Mouse (Mus musculus): ENCODE measurements at regions not wholly inside any gene's neighbourhood (a gene's known extent, or its start where the extent isn't known, plus 50 kb on each side); places are given as distances from the start of the nearest gene placed in this dataset.

DNA sequence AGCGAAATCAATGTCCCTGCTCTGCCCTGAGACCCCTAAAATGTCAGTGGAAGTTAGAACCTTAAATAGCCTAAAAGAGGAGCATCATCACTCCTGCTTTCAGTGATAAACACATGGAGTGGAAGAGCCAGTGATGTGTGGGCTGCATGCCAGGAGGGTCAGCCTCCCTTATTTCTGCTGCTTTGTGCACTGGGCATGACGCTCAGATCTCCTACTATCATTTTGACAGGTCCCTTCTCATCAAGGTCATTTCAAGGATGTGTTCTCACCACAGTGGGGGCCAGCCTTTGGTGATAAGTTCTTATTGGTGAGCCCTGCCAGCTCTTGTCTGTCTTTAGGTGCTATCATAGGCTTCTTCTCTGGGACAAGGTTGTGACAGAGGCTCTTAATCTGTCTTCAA, 215.5 kb upstream of the Dynlrb2 start:
- Histone ChIP-seq H3K4me1 (ENCODE audit: control insufficient read depth, insufficient read depth, low read depth, low read length) (no peaks in the 10 kb centered on the region), H3K27ac (ENCODE audit: low read depth, low read length) (no peak overlapping the region), H3K9ac (ENCODE audit: low read depth, low read length) (no peak overlapping the region), H3K4me2 (ENCODE audit: low read length) (no peak overlapping the region), H3K36me3 (ENCODE audit: control insufficient read depth, insufficient read depth, low read length) (no peaks in the 10 kb centered on the region), H3K4me3 (ENCODE audit: low read length) (no peak overlapping the region), H3K27me3 (replicated peaks; ENCODE audit: control insufficient read depth, insufficient read depth, low read length) (no peaks in the 10 kb centered on the region), H3K9me3 (ENCODE audit: control insufficient read depth, low read length) (no peaks in the 10 kb centered on the region)
- WGBS: 87% methylated on average over 2 of the region's 2 CpGs
- ATAC-seq: no peak

DNA sequence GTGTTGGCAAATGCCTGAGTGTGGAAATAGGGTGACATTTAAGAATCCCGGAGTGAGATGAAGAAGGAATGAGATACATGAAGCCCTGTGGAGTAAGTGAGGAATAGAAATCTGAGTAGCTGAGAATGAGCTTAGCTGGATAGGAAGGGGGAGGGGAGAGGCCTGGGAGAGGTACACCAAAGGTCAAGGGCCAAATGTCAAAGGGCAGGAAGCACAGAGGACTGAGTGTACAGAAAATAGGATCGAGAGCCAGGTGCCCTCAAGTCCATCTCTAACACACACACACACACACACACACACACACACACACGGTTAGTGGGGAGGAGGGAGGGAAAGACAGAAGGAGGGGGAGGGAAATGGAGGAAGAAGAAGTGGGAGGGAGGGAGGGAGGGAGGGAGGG, 220.8 kb upstream of the Dynlrb2 start:
- 48% methylated on average over 2 of the region's 3 CpGs for WGBS
- Histone ChIP-seq H3K27me3 (replicated peaks; ENCODE audit: control insufficient read depth, insufficient read depth, low read length) (no peaks in the 10 kb centered on the region), H3K9me3 (ENCODE audit: control insufficient read depth, low read length) (no peaks in the 10 kb centered on the region), H3K4me3 (ENCODE audit: low read length) (no peak overlapping the region), H3K9ac (ENCODE audit: low read depth, low read length) (no peak overlapping the region), H3K4me2 (ENCODE audit: low read length) (no peak overlapping the region), H3K27ac (ENCODE audit: low read depth, low read length) (no peak overlapping the region), H3K36me3 (ENCODE audit: control insufficient read depth, insufficient read depth, low read length) (no peaks in the 10 kb centered on the region), H3K4me1 (ENCODE audit: control insufficient read depth, insufficient read depth, low read depth, low read length) (no peaks in the 10 kb centered on the region)
- no peak for ATAC-seq

DNA sequence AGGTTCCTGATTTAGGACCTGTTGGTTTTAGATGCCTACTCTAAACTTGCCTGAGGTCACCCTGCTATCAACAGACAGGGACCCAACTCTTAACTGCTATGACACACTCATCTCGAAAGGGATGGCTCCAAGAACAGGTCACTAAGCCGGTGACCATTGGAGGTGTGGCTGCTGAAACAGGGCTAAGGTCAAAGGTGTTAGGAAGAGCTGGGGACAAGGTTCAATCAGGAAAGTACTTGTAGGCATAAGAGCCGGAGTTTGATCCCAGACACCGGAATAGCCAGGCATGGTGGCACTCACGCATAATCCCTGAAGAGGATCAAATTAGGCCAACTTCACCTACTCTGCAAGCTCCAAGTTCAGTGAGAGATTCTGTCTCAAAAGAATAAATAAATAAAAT, 222.4 kb upstream of the Dynlrb2 start:
- Histone ChIP-seq H3K27me3 (replicated peaks; ENCODE audit: control insufficient read depth, insufficient read depth, low read length) (no peaks in the 10 kb centered on the region), H3K4me2 (ENCODE audit: low read length) (no peak overlapping the region), H3K36me3 (ENCODE audit: control insufficient read depth, insufficient read depth, low read length) (no peaks in the 10 kb centered on the region), H3K9me3 (ENCODE audit: control insufficient read depth, low read length) (no peaks in the 10 kb centered on the region), H3K27ac (ENCODE audit: low read depth, low read length) (no peak overlapping the region), H3K9ac (ENCODE audit: low read depth, low read length) (no peak overlapping the region), H3K4me3 (ENCODE audit: low read length) (no peak overlapping the region), H3K4me1 (ENCODE audit: control insufficient read depth, insufficient read depth, low read depth, low read length) (no peaks in the 10 kb centered on the region)
- no peak for ATAC-seq
- WGBS: 95% methylated on average over 5 of the region's 5 CpGs

DNA sequence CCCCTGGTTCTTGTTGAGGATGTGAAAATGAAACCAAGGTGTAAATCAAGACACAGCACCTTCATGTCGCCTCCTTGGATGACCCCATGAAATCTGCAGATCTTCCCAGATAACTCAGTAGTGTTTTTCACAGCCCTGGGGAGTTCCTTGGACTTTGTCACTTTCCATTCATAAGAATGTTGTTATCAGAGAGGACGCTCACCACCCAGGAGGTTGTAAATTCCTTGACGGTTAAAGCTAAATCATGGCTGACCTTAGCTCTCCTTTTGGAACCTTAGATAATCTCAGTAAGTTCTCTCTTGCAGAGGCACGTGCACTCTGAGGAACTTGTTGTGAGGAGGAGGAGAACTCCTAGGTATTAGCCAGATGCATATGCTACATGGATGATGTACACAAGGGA, 229.8 kb upstream of the Dynlrb2 start:
- H3K9me3 ChIP-seq (ENCODE audit: control insufficient read depth, low read length): no peaks in the 10 kb centered on the region
- no peaks in the 10 kb centered on the region for H3K4me1 ChIP-seq (ENCODE audit: control insufficient read depth, insufficient read depth, low read depth, low read length)
- no peaks in the 10 kb centered on the region for H3K36me3 ChIP-seq (ENCODE audit: control insufficient read depth, insufficient read depth, low read length)
- no peaks in the 10 kb centered on the region for H3K27me3 ChIP-seq (replicated peaks; ENCODE audit: control insufficient read depth, insufficient read depth, low read length)
- H3K27ac ChIP-seq (ENCODE audit: low read depth, low read length): no peak overlapping the region
- no peak overlapping the region for H3K4me3 ChIP-seq (ENCODE audit: low read length)
- H3K9ac ChIP-seq (ENCODE audit: low read depth, low read length): no peak overlapping the region
- no peak overlapping the region for H3K4me2 ChIP-seq (ENCODE audit: low read length)
- ATAC-seq: no peak
- 91% methylated on average over 4 of the region's 4 CpGs for WGBS

DNA sequence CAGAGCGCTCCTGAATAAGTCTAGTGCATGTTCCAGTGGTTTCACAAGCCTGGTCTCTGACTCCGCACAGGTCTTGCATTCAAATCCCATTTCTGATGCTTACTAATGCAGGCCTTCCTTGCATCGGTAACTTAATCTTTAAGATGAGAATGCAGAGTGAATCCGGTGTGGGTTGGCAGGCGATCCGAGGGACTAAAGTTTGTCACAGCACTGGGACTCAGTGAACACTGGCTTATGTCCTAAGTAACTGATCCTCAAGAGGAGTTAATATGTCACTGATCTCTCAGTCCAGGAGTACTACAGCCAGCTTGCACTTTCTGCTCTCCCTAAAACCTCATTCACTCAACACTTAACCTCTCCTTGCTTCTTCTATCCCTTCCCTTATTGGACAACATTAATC, 233.5 kb upstream of the Dynlrb2 start:
- peaks cover 7% of the 10 kb centered on the region for H3K4me1 ChIP-seq (ENCODE audit: control insufficient read depth, insufficient read depth, low read depth, low read length)
- no peak overlapping the region for H3K27ac ChIP-seq (ENCODE audit: low read depth, low read length)
- H3K9ac ChIP-seq (ENCODE audit: low read depth, low read length): no peak overlapping the region
- H3K4me3 ChIP-seq (ENCODE audit: low read length): no peak overlapping the region
- no peak for ATAC-seq
- WGBS: 89% methylated on average over 6 of the region's 6 CpGs
- no peaks in the 10 kb centered on the region for H3K27me3 ChIP-seq (replicated peaks; ENCODE audit: control insufficient read depth, insufficient read depth, low read length)
- H3K9me3 ChIP-seq (ENCODE audit: control insufficient read depth, low read length): no peaks in the 10 kb centered on the region
- no peaks in the 10 kb centered on the region for H3K36me3 ChIP-seq (ENCODE audit: control insufficient read depth, insufficient read depth, low read length)
- no peak overlapping the region for H3K4me2 ChIP-seq (ENCODE audit: low read length)

DNA sequence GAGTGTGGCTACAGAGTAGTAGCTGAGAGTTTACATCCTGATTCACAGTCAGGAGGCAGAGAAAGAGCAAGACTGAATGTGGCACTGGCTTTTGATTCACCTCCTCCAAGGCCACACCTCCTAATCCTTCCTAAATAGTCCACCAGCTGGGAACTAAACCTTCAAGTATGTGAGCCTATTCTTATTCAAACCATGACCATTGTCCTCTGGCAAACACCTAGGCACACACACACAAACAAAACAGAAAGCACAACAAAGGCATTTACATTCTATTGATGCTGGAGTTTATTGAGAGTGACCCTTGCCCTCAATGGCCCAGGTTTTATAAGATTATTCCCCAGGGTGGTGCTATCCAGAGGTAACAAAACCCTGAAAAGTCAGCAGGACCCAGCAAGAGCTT, 235.4 kb upstream of the Dynlrb2 start:
- Histone ChIP-seq H3K9me3 (ENCODE audit: control insufficient read depth, low read length) (no peaks in the 10 kb centered on the region), H3K9ac (ENCODE audit: low read depth, low read length) (no peak overlapping the region), H3K4me1 (ENCODE audit: control insufficient read depth, insufficient read depth, low read depth, low read length) (peaks cover 7% of the 10 kb centered on the region), H3K27ac (ENCODE audit: low read depth, low read length) (no peak overlapping the region), H3K27me3 (replicated peaks; ENCODE audit: control insufficient read depth, insufficient read depth, low read length) (no peaks in the 10 kb centered on the region), H3K4me3 (ENCODE audit: low read length) (no peak overlapping the region), H3K4me2 (ENCODE audit: low read length) (no peak overlapping the region), H3K36me3 (ENCODE audit: control insufficient read depth, insufficient read depth, low read length) (no peaks in the 10 kb centered on the region)
- ATAC-seq: no peak

DNA sequence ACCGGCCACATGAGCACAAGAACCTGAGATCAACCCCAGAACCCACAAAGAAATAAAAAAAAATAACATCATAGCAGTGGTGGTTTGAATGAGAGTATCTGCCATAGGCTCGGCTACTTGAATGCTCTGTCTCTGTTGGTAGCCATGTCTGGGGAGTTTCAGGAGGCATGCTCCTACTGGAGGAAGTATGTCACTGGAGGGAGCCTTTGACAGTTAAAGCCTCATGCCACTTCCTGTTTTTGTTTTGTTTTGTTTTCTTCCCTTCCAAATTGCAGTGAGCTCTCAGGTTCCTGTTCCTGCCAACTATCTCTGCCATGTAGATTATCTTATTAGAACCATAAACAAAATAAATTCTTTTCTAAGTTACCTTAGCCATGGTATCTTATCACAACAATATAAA, 236.1 kb upstream of the Dynlrb2 start:
- Histone ChIP-seq H3K27me3 (replicated peaks; ENCODE audit: control insufficient read depth, insufficient read depth, low read length) (no peaks in the 10 kb centered on the region), H3K36me3 (ENCODE audit: control insufficient read depth, insufficient read depth, low read length) (no peaks in the 10 kb centered on the region), H3K4me2 (ENCODE audit: low read length) (no peak overlapping the region), H3K27ac (ENCODE audit: low read depth, low read length) (no peak overlapping the region), H3K9me3 (ENCODE audit: control insufficient read depth, low read length) (no peaks in the 10 kb centered on the region), H3K4me3 (ENCODE audit: low read length) (no peak overlapping the region), H3K4me1 (ENCODE audit: control insufficient read depth, insufficient read depth, low read depth, low read length) (peaks cover 7% of the 10 kb centered on the region), H3K9ac (ENCODE audit: low read depth, low read length) (no peak overlapping the region)
- no peak for ATAC-seq
- 90% methylated on average over 2 of the region's 2 CpGs for WGBS

DNA sequence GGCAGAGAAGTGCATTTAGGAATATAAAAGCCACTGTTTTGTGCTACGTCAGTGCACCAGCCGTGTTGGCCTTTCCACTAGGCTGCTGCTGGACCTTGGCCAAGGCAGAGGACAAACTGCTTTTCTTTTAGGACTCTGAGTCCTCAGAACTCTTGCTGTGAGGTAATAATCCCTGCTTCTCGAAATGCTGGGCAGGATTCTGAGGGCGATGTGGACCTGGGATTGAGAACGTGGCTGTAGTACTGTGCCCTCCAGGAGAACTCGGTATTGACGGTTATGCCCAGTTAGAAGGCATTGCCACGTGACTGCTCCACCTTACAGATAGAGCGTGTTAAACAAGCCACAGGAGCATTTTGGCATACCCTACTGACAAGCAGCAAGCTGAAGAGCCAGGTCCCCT, 236.6 kb upstream of the Dynlrb2 start:
- H3K4me3 ChIP-seq (ENCODE audit: low read length): no peak overlapping the region
- peaks cover 7% of the 10 kb centered on the region for H3K4me1 ChIP-seq (ENCODE audit: control insufficient read depth, insufficient read depth, low read depth, low read length)
- ATAC-seq: no peak
- no peak overlapping the region for H3K27ac ChIP-seq (ENCODE audit: low read depth, low read length)
- no peak overlapping the region for H3K9ac ChIP-seq (ENCODE audit: low read depth, low read length)
- H3K27me3 ChIP-seq (replicated peaks; ENCODE audit: control insufficient read depth, insufficient read depth, low read length): no peaks in the 10 kb centered on the region
- no peak overlapping the region for H3K4me2 ChIP-seq (ENCODE audit: low read length)
- H3K9me3 ChIP-seq (ENCODE audit: control insufficient read depth, low read length): no peaks in the 10 kb centered on the region
- 54% methylated on average over 9 of the region's 9 CpGs for WGBS
- H3K36me3 ChIP-seq (ENCODE audit: control insufficient read depth, insufficient read depth, low read length): no peaks in the 10 kb centered on the region

DNA sequence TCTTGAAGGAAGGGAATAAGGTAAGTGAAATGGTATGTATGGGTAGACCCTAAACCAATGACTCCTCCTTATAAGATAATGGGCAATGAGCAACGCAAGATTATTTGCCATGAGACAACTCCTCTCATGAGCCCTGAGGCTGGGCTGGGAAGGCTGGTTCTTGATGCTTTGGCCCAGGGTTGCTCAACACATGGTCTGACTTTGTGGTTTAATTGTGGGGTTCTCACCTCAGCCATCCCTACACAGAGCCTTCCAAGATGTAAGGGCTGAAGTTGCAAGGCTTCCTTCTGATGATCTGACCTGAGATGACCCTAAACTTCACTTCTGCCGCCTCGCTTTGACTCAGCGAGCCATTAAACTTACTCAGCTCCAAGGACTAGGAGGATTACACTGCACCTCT, 237.8 kb upstream of the Dynlrb2 start:
- Histone ChIP-seq H3K4me3 (ENCODE audit: low read length) (no peak overlapping the region), H3K4me1 (ENCODE audit: control insufficient read depth, insufficient read depth, low read depth, low read length) (peaks cover 7% of the 10 kb centered on the region), H3K27me3 (replicated peaks; ENCODE audit: control insufficient read depth, insufficient read depth, low read length) (no peaks in the 10 kb centered on the region), H3K36me3 (ENCODE audit: control insufficient read depth, insufficient read depth, low read length) (no peaks in the 10 kb centered on the region), H3K4me2 (ENCODE audit: low read length) (no peak overlapping the region), H3K9me3 (ENCODE audit: control insufficient read depth, low read length) (no peaks in the 10 kb centered on the region), H3K27ac (ENCODE audit: low read depth, low read length) (no peak overlapping the region), H3K9ac (ENCODE audit: low read depth, low read length) (no peak overlapping the region)
- ATAC-seq: no peak
- WGBS: 81% methylated on average over 4 of the region's 4 CpGs

DNA sequence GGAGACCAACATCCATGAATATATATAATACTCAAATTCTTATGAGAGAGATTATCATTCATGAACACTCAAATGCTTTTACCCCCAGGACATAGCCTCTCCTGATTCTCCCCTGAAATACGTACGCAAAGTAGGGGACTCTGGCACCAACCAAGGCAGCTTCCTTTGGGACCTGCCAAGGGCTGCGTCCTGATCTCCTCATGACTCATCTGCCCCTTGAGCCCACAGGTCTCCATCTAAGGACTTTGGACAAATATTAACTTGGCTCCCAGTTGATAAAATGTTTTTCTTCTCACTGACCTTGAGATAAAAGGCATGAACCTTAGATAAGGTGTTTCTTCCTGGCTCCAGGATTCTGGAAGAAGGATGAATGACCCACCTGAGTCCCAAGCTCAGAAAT, 239.2 kb upstream of the Dynlrb2 start:
- no peaks in the 10 kb centered on the region for H3K9me3 ChIP-seq (ENCODE audit: control insufficient read depth, low read length)
- H3K27me3 ChIP-seq (replicated peaks; ENCODE audit: control insufficient read depth, insufficient read depth, low read length): no peaks in the 10 kb centered on the region
- no peak overlapping the region for H3K4me2 ChIP-seq (ENCODE audit: low read length)
- WGBS: 91% methylated on average over 3 of the region's 3 CpGs
- ATAC-seq: no peak
- no peak overlapping the region for H3K27ac ChIP-seq (ENCODE audit: low read depth, low read length)
- H3K4me3 ChIP-seq (ENCODE audit: low read length): no peak overlapping the region
- no peak overlapping the region for H3K9ac ChIP-seq (ENCODE audit: low read depth, low read length)
- H3K4me1 ChIP-seq (ENCODE audit: control insufficient read depth, insufficient read depth, low read depth, low read length): peaks cover 7% of the 10 kb centered on the region
- H3K36me3 ChIP-seq (ENCODE audit: control insufficient read depth, insufficient read depth, low read length): no peaks in the 10 kb centered on the region

Measured in hindbrain, embryonic 16.5 days (tissue).